Mouse (Mus musculus) ES-Bruce4 (cell line): ENCODE measurements around the gene Efcab8.

Experiments used
- CTCF ChIP-seq: IDR thresholded peaks from one replicate; pipeline ENCODE4 v1.8.1; 2011; ENCODE audit warnings: low read depth, low read length
- EP300 ChIP-seq: IDR thresholded peaks from 2 replicates; pipeline ENCODE4 v1.6.1; 2011; ENCODE audit warnings: low read depth, low read length; ENCODE audit not compliant: insufficient read depth
- POLR2A ChIP-seq: IDR thresholded peaks from one replicate; pipeline ENCODE4 v1.8.1; 2011; ENCODE audit warnings: low read length; ENCODE audit not compliant: insufficient read depth

DNA sequence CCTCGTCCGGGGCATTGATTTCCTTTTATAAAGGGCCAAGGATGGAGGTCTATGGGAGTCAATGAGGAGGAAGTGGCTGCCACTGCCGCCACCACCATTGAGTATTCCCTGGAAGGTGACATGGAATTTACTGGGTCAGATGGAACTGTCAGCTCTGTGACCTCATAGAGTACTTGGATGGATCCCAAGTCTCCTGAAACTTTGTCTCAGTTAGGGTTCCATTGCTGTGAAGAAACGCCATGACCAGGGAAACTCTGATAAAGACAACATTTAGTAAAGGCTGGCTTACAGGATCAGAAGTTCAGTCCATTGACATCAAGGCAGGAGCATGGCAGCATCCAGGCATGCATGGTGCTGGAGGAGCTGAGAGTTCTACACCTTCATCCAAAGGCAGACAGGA is 91.3 kb downstream of the Efcab8 start, which contains the start of gene Sun5:
- TF ChIP-seq CTCF, result no peak
- no peak for TF ChIP-seq POLR2A
- TF ChIP-seq EP300, result no peak
